Mouse (Mus musculus): ENCODE measurements around the gene Strn4. TPM values are rescaled to one million over a fixed set of nuclear protein-coding genes. Genes with fewer than 3 reads are reported as not detected.

Gene Strn4
- polyA plus RNA-seq, 1 experiment from 2014 or later, result 61.3 TPM

GRCm38 (mm10) chr7:16812505-16812904 lies 3.2 kb upstream of the Strn4 start:
- WGBS (ENCODE audit: insufficient replicate concordance), result 71% methylated on average over 2 of the region's 2 CpGs
- no peaks in the 10 kb centered on the region for H3K9me3 ChIP-seq (replicated peaks)

GRCm38 (mm10) chr7:16816078-16816474 lies 387 bp downstream of the Strn4 start:
- ATAC-seq, result peak; percentile 70
- H3K4me3 ChIP-seq, result peak overlapping the region; percentile 92
- 1% methylated on average over 53 of the region's 55 CpGs for WGBS (ENCODE audit: insufficient replicate concordance)
- peak overlapping the region; percentile 94 for H3K27ac ChIP-seq
- H3K36me3 ChIP-seq, result peaks cover 36% of the 10 kb centered on the region
- peak overlapping the region; percentile 95 for H3K4me2 ChIP-seq
- H3K27me3 ChIP-seq (replicated peaks), result peaks cover 18% of the 10 kb centered on the region
- peak overlapping the region; percentile 99 for H3K9ac ChIP-seq
- no peaks in the 10 kb centered on the region for H3K9me3 ChIP-seq (replicated peaks)
- peaks cover 58% of the 10 kb centered on the region for H3K4me1 ChIP-seq

More at GRCm38 (mm10) chr7:16812505-16812904, 3.2 kb upstream of the Strn4 start:
- Histone ChIP-seq H3K27ac (no peak overlapping the region), H3K4me3 (no peak overlapping the region), H3K9ac (no peak overlapping the region), H3K4me2 (no peak overlapping the region), H3K4me1 (peaks cover 39% of the 10 kb centered on the region), H3K27me3 (replicated peaks) (peaks cover 32% of the 10 kb centered on the region), H3K36me3 (peaks cover 55% of the 10 kb centered on the region)
- no peak for ATAC-seq

- H3K36me3 ChIP-seq, result peaks cover 33% of the 10 kb centered on the region
- H3K27me3 ChIP-seq (replicated peaks), result peaks cover 13% of the 10 kb centered on the region
- H3K9ac ChIP-seq, result peak within 1 kb of the TSS; percentile 99
- H3K4me2 ChIP-seq, result peak within 1 kb of the TSS; percentile 95
- peak; percentile 72 for ATAC-seq
- under 1% methylated on average over 61 of the region's 64 CpGs for WGBS (ENCODE audit: insufficient replicate concordance)
- peak within 1 kb of the TSS; percentile 92 for H3K4me3 ChIP-seq
- H3K9me3 ChIP-seq (replicated peaks), result no peaks in the 10 kb centered on the region
- H3K4me1 ChIP-seq, result peaks cover 58% of the 10 kb centered on the region
- H3K27ac ChIP-seq, result peak within 1 kb of the TSS; percentile 94
Measured at GRCm38 (mm10) chr7:16816475-16817122, 910 bp downstream of the Strn4 start, which contains the start of gene Fkrp. Gene Fkrp (minus strand): TSS chr7:16816732.

- Histone ChIP-seq H3K36me3 (peaks cover 39% of the 10 kb centered on the region), H3K27ac (peak overlapping the region; percentile 94), H3K4me2 (peak overlapping the region; percentile 95), H3K9me3 (replicated peaks) (no peaks in the 10 kb centered on the region), H3K4me1 (peaks cover 66% of the 10 kb centered on the region), H3K4me3 (peak overlapping the region; percentile 92), H3K27me3 (replicated peaks) (peaks cover 2% of the 10 kb centered on the region), H3K9ac (peak overlapping the region; percentile 99)
- WGBS (ENCODE audit: insufficient replicate concordance), result 61% methylated on average over 3 of the region's 3 CpGs
- no peak for ATAC-seq
Measured at GRCm38 (mm10) chr7:16817693-16818092, 2.0 kb downstream of the Strn4 start.

- peak overlapping the region; percentile 49 for H3K9ac ChIP-seq
- ATAC-seq, result peak; percentile 84
- H3K4me2 ChIP-seq, result peak overlapping the region; percentile 95
- H3K4me1 ChIP-seq, result peaks cover 76% of the 10 kb centered on the region
- no peaks in the 10 kb centered on the region for H3K27me3 ChIP-seq (replicated peaks)
- WGBS (ENCODE audit: insufficient replicate concordance), result 20% methylated on average over 5 of the region's 5 CpGs
- peak overlapping the region; percentile 27 for H3K4me3 ChIP-seq
- no peaks in the 10 kb centered on the region for H3K9me3 ChIP-seq (replicated peaks)
- H3K27ac ChIP-seq, result peak overlapping the region; percentile 79
- H3K36me3 ChIP-seq, result peaks cover 41% of the 10 kb centered on the region
Measured at GRCm38 (mm10) chr7:16819794-16820193, 4.1 kb downstream of the Strn4 start.

GRCm38 (mm10) chr7:16820271-16820763 lies 4.6 kb downstream of the Strn4 start:
- Histone ChIP-seq H3K4me2 (peak overlapping the region; percentile 95), H3K36me3 (peaks cover 46% of the 10 kb centered on the region), H3K4me3 (peak overlapping the region; percentile 27), H3K9ac (peak overlapping the region; percentile 49), H3K4me1 (peaks cover 79% of the 10 kb centered on the region), H3K27ac (peak overlapping the region; percentile 79), H3K9me3 (replicated peaks) (no peaks in the 10 kb centered on the region), H3K27me3 (replicated peaks) (no peaks in the 10 kb centered on the region)
- WGBS (ENCODE audit: insufficient replicate concordance), result 32% methylated on average over 5 of the region's 5 CpGs
- peak; percentile 1; the same call in 1 of the 2 replicates for ATAC-seq

GRCm38 (mm10) chr7:16821091-16821490 lies 5.4 kb downstream of the Strn4 start:
- no peak overlapping the region for H3K4me3 ChIP-seq
- WGBS (ENCODE audit: insufficient replicate concordance), result 61% methylated on average over 3 of the region's 3 CpGs
- H3K9me3 ChIP-seq (replicated peaks), result no peaks in the 10 kb centered on the region
- peaks cover 54% of the 10 kb centered on the region for H3K36me3 ChIP-seq
- H3K27me3 ChIP-seq (replicated peaks), result no peaks in the 10 kb centered on the region
- 0 out of 2 replicates have a peak overlapping the region, but pooled peaks have one; percentile 12 for H3K4me2 ChIP-seq
- H3K27ac ChIP-seq, result peak overlapping the region; percentile 79; the same call in 1 of the 2 replicates
- peaks cover 79% of the 10 kb centered on the region for H3K4me1 ChIP-seq
- peak overlapping the region; percentile 53; the same call in 1 of the 2 replicates for H3K9ac ChIP-seq
- ATAC-seq, result no peak

- ATAC-seq, result no peak
- no peaks in the 10 kb centered on the region for H3K9me3 ChIP-seq (replicated peaks)
- no peaks in the 10 kb centered on the region for H3K27me3 ChIP-seq (replicated peaks)
- no peak overlapping the region for H3K4me3 ChIP-seq
- no peak overlapping the region for H3K4me2 ChIP-seq
- H3K27ac ChIP-seq, result peak overlapping the region; percentile 46; the same call in 1 of the 2 replicates
- 72% methylated on average over 4 of the region's 4 CpGs for WGBS (ENCODE audit: insufficient replicate concordance)
- H3K4me1 ChIP-seq, result peaks cover 85% of the 10 kb centered on the region
- H3K36me3 ChIP-seq, result peaks cover 60% of the 10 kb centered on the region
- H3K9ac ChIP-seq, result no peak overlapping the region; the same call in 1 of the 2 replicates
Measured at GRCm38 (mm10) chr7:16821669-16822101, 6.0 kb downstream of the Strn4 start.

- WGBS (ENCODE audit: insufficient replicate concordance), result 62% methylated on average over 5 of the region's 5 CpGs
Measured at GRCm38 (mm10) chr7:16823734-16824133, 8.0 kb downstream of the Strn4 start.

GRCm38 (mm10) chr7:16825785-16826184 lies 10.1 kb downstream of the Strn4 start:
- no peak overlapping the region for H3K4me2 ChIP-seq

More at GRCm38 (mm10) chr7:16823734-16824133, 8.0 kb downstream of the Strn4 start:
- no peak overlapping the region for H3K4me2 ChIP-seq
- peaks cover 77% of the 10 kb centered on the region for H3K4me1 ChIP-seq
- no peak overlapping the region for H3K4me3 ChIP-seq
- no peak overlapping the region for H3K9ac ChIP-seq
- ATAC-seq, result no peak
- no peaks in the 10 kb centered on the region for H3K9me3 ChIP-seq (replicated peaks)
- H3K27ac ChIP-seq, result no peak overlapping the region
- peaks cover 76% of the 10 kb centered on the region for H3K36me3 ChIP-seq
- H3K27me3 ChIP-seq (replicated peaks), result no peaks in the 10 kb centered on the region

GRCm38 (mm10) chr7:16826571-16826970 lies 10.9 kb downstream of the Strn4 start:
- Histone ChIP-seq H3K4me3 (no peak overlapping the region), H3K27me3 (replicated peaks) (no peaks in the 10 kb centered on the region), H3K9me3 (replicated peaks) (no peaks in the 10 kb centered on the region), H3K27ac (0 out of 2 replicates have a peak overlapping the region, but pooled peaks have one; percentile 15), H3K4me2 (no peak overlapping the region), H3K4me1 (peaks cover 49% of the 10 kb centered on the region), H3K36me3 (peaks cover 100% of the 10 kb centered on the region), H3K9ac (no peak overlapping the region)
- WGBS (ENCODE audit: insufficient replicate concordance), result 31% methylated on average over 5 of the region's 5 CpGs
- ATAC-seq, result no peak

More at GRCm38 (mm10) chr7:16825785-16826184, 10.1 kb downstream of the Strn4 start:
- Histone ChIP-seq H3K9me3 (replicated peaks) (no peaks in the 10 kb centered on the region), H3K27ac (no peak overlapping the region), H3K36me3 (peaks cover 94% of the 10 kb centered on the region), H3K4me3 (no peak overlapping the region), H3K4me1 (peaks cover 57% of the 10 kb centered on the region), H3K27me3 (replicated peaks) (no peaks in the 10 kb centered on the region), H3K9ac (no peak overlapping the region)
- ATAC-seq, result peak; percentile 47; the same call in 1 of the 2 replicates
- 73% methylated on average over 10 of the region's 10 CpGs for WGBS (ENCODE audit: insufficient replicate concordance)

- Histone ChIP-seq H3K9me3 (replicated peaks) (no peaks in the 10 kb centered on the region), H3K27ac (peak overlapping the region; percentile 17; the same call in 1 of the 2 replicates), H3K4me2 (no peak overlapping the region), H3K27me3 (replicated peaks) (no peaks in the 10 kb centered on the region), H3K4me1 (peaks cover 42% of the 10 kb centered on the region), H3K9ac (no peak overlapping the region), H3K36me3 (peaks cover 100% of the 10 kb centered on the region), H3K4me3 (no peak overlapping the region)
- 48% methylated on average over 4 of the region's 4 CpGs for WGBS (ENCODE audit: insufficient replicate concordance)
- no peak for ATAC-seq
Measured at GRCm38 (mm10) chr7:16827274-16827673, 11.6 kb downstream of the Strn4 start.
